Mouse (Mus musculus): ENCODE measurements around the gene Zfp804b. TPM values are rescaled to one million over a fixed set of nuclear protein-coding genes. Genes with fewer than 3 reads are reported as not detected.
A peak's percentile ranks its signal among the peaks of the same experiment; 100 is the strongest.
"Not testable (repeated sequence)": the region's sequence is repeated elsewhere in the genome, so short reads cannot be mapped to it uniquely, and the experiment has no call there.

Gene Zfp804b
- polyA plus RNA-seq (2015; fragmentation: Nextera tagmentation; extraction: Ambion mirVana) = 2.5 and 3.3 TPM in 2 replicates

- under 1% methylated on average over 50 of the region's 50 CpGs for WGBS
- Histone ChIP-seq H3K36me3 (replicated peaks) (no peaks in the 10 kb centered on the region), H3K4me1 (peaks cover 4% of the 10 kb centered on the region; the same call in 1 of the 2 replicates), H3K27me3 (replicated peaks) (no peaks in the 10 kb centered on the region), H3K27ac (peak within 1 kb of the TSS; percentile 61), H3K4me2 (peak within 1 kb of the TSS; percentile 85), H3K9me3 (no peaks in the 10 kb centered on the region), H3K9ac (peak within 1 kb of the TSS; percentile 61), H3K4me3 (peak within 1 kb of the TSS; percentile 66)
- peak; percentile 94 for ATAC-seq (replicated peaks)
Observed at GRCm38 (mm10) chr5:7344145-7345010, at the start of gene Zfp804b. Gene Zfp804b, minus strand, starts transcription at chr5:7344756.

GRCm38 (mm10) chr5:7364616-7365015, 20.1 kb upstream of the Zfp804b start:
- H3K4me2 ChIP-seq = not testable (repeated sequence)

GRCm38 (mm10) chr5:7345011-7345389, 444 bp upstream of the Zfp804b start:
- peak; percentile 70 for ATAC-seq (replicated peaks)
- peak overlapping the region; percentile 61 for H3K27ac ChIP-seq
- no peaks in the 10 kb centered on the region for H3K36me3 ChIP-seq (replicated peaks)
- peak overlapping the region; percentile 61 for H3K9ac ChIP-seq
- no peaks in the 10 kb centered on the region for H3K27me3 ChIP-seq (replicated peaks)
- H3K4me1 ChIP-seq = peaks cover 4% of the 10 kb centered on the region; the same call in 1 of the 2 replicates
- under 1% methylated on average over 11 of the region's 11 CpGs for WGBS
- H3K9me3 ChIP-seq = no peaks in the 10 kb centered on the region
- H3K4me2 ChIP-seq = peak overlapping the region; percentile 85
- peak overlapping the region; percentile 66 for H3K4me3 ChIP-seq

More at GRCm38 (mm10) chr5:7364616-7365015, 20.1 kb upstream of the Zfp804b start:
- H3K9me3 ChIP-seq; H3K27me3 ChIP-seq (replicated peaks); ATAC-seq (replicated peaks); H3K4me3 ChIP-seq; H3K4me1 ChIP-seq; H3K27ac ChIP-seq; H3K36me3 ChIP-seq (replicated peaks); H3K9ac ChIP-seq: not testable (repeated sequence)
- 97% methylated on average over 1 of the region's 1 CpGs for WGBS

DNA sequence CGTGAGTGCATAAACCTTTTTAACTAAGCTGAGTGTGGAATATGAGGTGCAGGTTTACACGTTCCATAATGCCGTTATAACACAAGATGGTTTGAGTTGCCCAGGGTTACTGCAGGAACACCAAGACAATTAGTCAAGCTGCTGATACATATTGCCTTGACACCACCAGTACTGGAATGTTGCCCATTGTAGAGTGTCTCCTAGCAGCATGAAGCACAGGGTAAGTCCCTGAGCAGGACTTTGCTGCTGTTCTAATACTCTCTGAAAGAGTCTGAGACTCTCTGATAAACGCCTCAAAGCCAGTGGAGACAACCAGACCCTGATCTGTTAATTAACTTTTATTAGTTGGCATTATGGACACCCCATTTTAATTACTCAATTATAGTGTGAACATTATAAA, 19.0 kb downstream of the Zfp804b start:
- WGBS = 59% methylated on average over 4 of the region's 4 CpGs
- ATAC-seq (replicated peaks) = peak; percentile 70; the same call in 1 of the 2 replicates
- Histone ChIP-seq H3K36me3 (replicated peaks) (no peaks in the 10 kb centered on the region), H3K27me3 (replicated peaks) (no peaks in the 10 kb centered on the region), H3K9me3 (no peaks in the 10 kb centered on the region), H3K4me1 (no peaks in the 10 kb centered on the region), H3K27ac (no peak overlapping the region), H3K4me2 (no peak overlapping the region), H3K9ac (no peak overlapping the region), H3K4me3 (no peak overlapping the region)

- Histone ChIP-seq H3K9ac (no peak within 1 kb of the TSS), H3K4me3 (no peak within 1 kb of the TSS), H3K4me2 (no peak within 1 kb of the TSS), H3K4me1 (no peaks in the 10 kb centered on the region), H3K27ac (no peak within 1 kb of the TSS), H3K9me3 (no peaks in the 10 kb centered on the region), H3K27me3 (replicated peaks) (no peaks in the 10 kb centered on the region), H3K36me3 (replicated peaks) (no peaks in the 10 kb centered on the region)
- WGBS = 72% methylated on average over 1 of the region's 1 CpGs
- ATAC-seq (replicated peaks) = no peak
Observed at GRCm38 (mm10) chr5:7303819-7304218, 40.7 kb downstream of the Zfp804b start, which contains the start of gene Tex47. Gene Tex47, plus strand, starts transcription at chr5:7304119.

- WGBS = 52% methylated on average over 1 of the region's 1 CpGs
- 0 out of 2 replicates have a peak, but pooled peaks have one; percentile 33 for ATAC-seq (replicated peaks)
- Histone ChIP-seq H3K9ac (no peak overlapping the region), H3K27ac (no peak overlapping the region), H3K9me3 (no peaks in the 10 kb centered on the region), H3K36me3 (replicated peaks) (no peaks in the 10 kb centered on the region), H3K4me3 (no peak overlapping the region), H3K4me2 (no peak overlapping the region), H3K4me1 (no peaks in the 10 kb centered on the region), H3K27me3 (replicated peaks) (no peaks in the 10 kb centered on the region)
Observed at GRCm38 (mm10) chr5:7302969-7303368, 41.6 kb downstream of the Zfp804b start.

DNA sequence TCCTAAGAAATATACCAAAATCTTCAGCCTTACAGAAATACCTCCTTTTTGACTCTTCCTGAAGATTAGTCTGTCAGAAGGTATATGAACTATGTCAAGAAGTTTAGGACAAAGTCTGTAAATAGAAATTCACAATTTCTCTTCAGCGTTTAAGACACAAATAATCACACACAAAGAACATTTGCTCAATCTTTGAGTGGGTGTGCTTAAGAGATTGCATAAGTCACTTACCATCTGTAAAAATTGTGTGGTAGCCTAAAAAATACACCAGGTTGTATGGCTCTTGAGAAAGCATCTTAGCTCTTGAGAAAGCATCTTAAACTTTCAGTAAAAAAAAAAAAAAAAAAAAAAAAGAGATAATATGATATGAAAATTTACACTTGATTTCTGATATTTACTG, 60.2 kb downstream of the Zfp804b start:
- WGBS = 93% methylated on average over 1 of the region's 1 CpGs
- no peak for ATAC-seq (replicated peaks)
- H3K4me2 ChIP-seq = no peak overlapping the region
- no peaks in the 10 kb centered on the region for H3K4me1 ChIP-seq
- H3K9ac ChIP-seq = no peak overlapping the region
- H3K27ac ChIP-seq = no peak overlapping the region
- no peaks in the 10 kb centered on the region for H3K36me3 ChIP-seq (replicated peaks)
- H3K27me3 ChIP-seq (replicated peaks) = no peaks in the 10 kb centered on the region
- H3K4me3 ChIP-seq = no peak overlapping the region
- no peaks in the 10 kb centered on the region for H3K9me3 ChIP-seq

- Histone ChIP-seq H3K4me2 (no peak overlapping the region), H3K9me3 (no peaks in the 10 kb centered on the region), H3K27me3 (replicated peaks) (no peaks in the 10 kb centered on the region), H3K36me3 (replicated peaks) (no peaks in the 10 kb centered on the region), H3K27ac (no peak overlapping the region), H3K4me3 (no peak overlapping the region), H3K4me1 (no peaks in the 10 kb centered on the region), H3K9ac (no peak overlapping the region)
- ATAC-seq (replicated peaks) = no peak
- 90% methylated on average over 7 of the region's 7 CpGs for WGBS
Observed at GRCm38 (mm10) chr5:7276659-7277455, 67.7 kb downstream of the Zfp804b start.

DNA sequence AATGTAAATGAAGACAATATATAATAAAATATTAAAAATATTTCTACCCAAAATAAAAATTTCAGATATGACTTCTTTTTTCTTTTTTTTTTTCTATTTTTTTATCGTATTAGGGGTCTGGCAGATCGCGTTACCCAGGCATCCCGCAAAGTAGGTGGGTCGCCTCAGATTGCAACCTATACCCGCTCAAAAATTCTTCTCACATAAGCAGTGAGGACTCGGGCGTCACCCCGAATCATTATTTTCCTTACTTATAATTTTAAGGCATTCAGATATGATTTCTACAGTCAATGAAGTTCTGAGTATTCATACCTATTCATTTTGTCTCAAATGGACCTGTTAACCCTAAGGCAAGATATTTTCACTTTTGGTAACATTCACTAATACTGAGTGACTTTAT, 167.0 kb downstream of the Zfp804b start:
- Histone ChIP-seq H3K27ac (no peak overlapping the region), H3K9me3 (no peaks in the 10 kb centered on the region), H3K36me3 (replicated peaks) (no peaks in the 10 kb centered on the region), H3K4me1 (no peaks in the 10 kb centered on the region), H3K4me3 (no peak overlapping the region), H3K4me2 (no peak overlapping the region), H3K27me3 (replicated peaks) (no peaks in the 10 kb centered on the region), H3K9ac (no peak overlapping the region)
- no peak for ATAC-seq (replicated peaks)
- WGBS = 94% methylated on average over 9 of the region's 9 CpGs

DNA sequence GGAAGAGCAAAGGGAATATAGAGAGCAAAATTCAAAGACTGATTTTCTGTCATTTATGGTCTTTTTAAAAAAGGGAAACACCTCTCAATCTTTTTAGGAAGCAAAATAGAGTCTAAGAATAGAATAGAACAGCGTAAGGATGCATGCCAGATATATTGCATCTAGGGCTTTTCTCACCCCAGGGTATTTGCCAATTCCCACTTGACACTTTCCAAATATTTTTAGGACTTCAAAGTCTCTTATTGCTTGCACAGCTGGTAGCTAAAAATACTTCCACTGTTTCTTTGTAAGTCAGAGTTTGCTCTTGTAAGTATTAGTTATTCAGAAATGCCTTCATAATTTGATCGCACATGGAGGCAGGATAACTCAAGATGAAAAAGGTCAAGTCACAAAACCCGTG, 204.9 kb downstream of the Zfp804b start:
- H3K4me1 ChIP-seq = no peaks in the 10 kb centered on the region
- ATAC-seq (replicated peaks) = no peak
- H3K36me3 ChIP-seq (replicated peaks) = no peaks in the 10 kb centered on the region
- no peak overlapping the region for H3K9ac ChIP-seq
- no peak overlapping the region for H3K4me2 ChIP-seq
- no peaks in the 10 kb centered on the region for H3K9me3 ChIP-seq
- no peaks in the 10 kb centered on the region for H3K27me3 ChIP-seq (replicated peaks)
- H3K27ac ChIP-seq = no peak overlapping the region
- 75% methylated on average over 3 of the region's 3 CpGs for WGBS
- no peak overlapping the region for H3K4me3 ChIP-seq

- ATAC-seq (replicated peaks) = no peak
- Histone ChIP-seq H3K27ac (no peak overlapping the region), H3K9ac (no peak overlapping the region), H3K4me1 (no peaks in the 10 kb centered on the region), H3K36me3 (replicated peaks) (no peaks in the 10 kb centered on the region), H3K4me3 (no peak overlapping the region), H3K9me3 (no peaks in the 10 kb centered on the region), H3K27me3 (replicated peaks) (no peaks in the 10 kb centered on the region), H3K4me2 (no peak overlapping the region)
- WGBS = 63% methylated on average over 2 of the region's 2 CpGs
Observed at GRCm38 (mm10) chr5:7102387-7102786, 242.2 kb downstream of the Zfp804b start.

- Histone ChIP-seq H3K4me2 (no peak overlapping the region), H3K27ac (no peak overlapping the region), H3K4me3 (no peak overlapping the region), H3K27me3 (replicated peaks) (no peaks in the 10 kb centered on the region), H3K9me3 (no peaks in the 10 kb centered on the region), H3K9ac (no peak overlapping the region), H3K4me1 (no peaks in the 10 kb centered on the region), H3K36me3 (replicated peaks) (no peaks in the 10 kb centered on the region)
- ATAC-seq (replicated peaks) = no peak
- 22% methylated on average over 1 of the region's 1 CpGs for WGBS
Observed at GRCm38 (mm10) chr5:7073936-7074631, 270.5 kb downstream of the Zfp804b start.
